ENCODE assay signal across 8 mouse cellular contexts in genomic region chr13:23738677-23739068, GRCm38 (mm10). TPM values are rescaled to one million over a fixed set of nuclear protein-coding genes. Genes with fewer than 3 reads are reported as not detected.
A peak's percentile ranks its signal among the peaks of the same experiment; 100 is the strongest.
DNase-seq lines count a peak whose midpoint lies in the region; ATAC-seq and TF ChIP-seq lines count a peak whose summit lies in the region.

TSS of gene Hist1h1c (plus strand) at chr13:23738808.

- TF ChIP-seq CTCF in bone marrow, adult 2 months (IDR thresholded peaks at IDR 0.05; ENCODE audit: control insufficient read depth, insufficient read depth, low read length): 0 out of 2 replicates have a peak, but pooled peaks have one; percentile 6
- no peak for TF ChIP-seq CTCF in spleen, adult 2 months (IDR thresholded peaks at IDR 0.05; ENCODE audit: extremely low read depth, insufficient read depth, insufficient read length, insufficient replicate concordance)

- peak within 1 kb of the TSS; percentile 96 for H3K4me2 ChIP-seq in embryonic facial prominence, embryonic 15.5 days (replicated peaks)
- H3K4me2 ChIP-seq in limb, embryonic 14.5 days (replicated peaks; ENCODE audit: low read depth, low read length, severe bottlenecking): peak within 1 kb of the TSS; percentile 73
- peak within 1 kb of the TSS; percentile 95 for H3K4me2 ChIP-seq in midbrain, embryonic 16.5 days (ENCODE audit: low read length)

- peak within 1 kb of the TSS; percentile 98 for H3K27ac ChIP-seq in bone marrow, adult 2 months (ENCODE audit: control insufficient read depth, insufficient read depth, low read depth, low read length, poor library complexity)
- peak within 1 kb of the TSS; percentile 98 for H3K27ac ChIP-seq in embryonic facial prominence, embryonic 15.5 days (replicated peaks)
- H3K27ac ChIP-seq in limb, embryonic 14.5 days (replicated peaks; ENCODE audit: low read depth, low read length): peak within 1 kb of the TSS; percentile 92
- peak within 1 kb of the TSS; percentile 56 for H3K27ac ChIP-seq in midbrain, embryonic 16.5 days (ENCODE audit: low read length)
- peak within 1 kb of the TSS; percentile 98 for H3K27ac ChIP-seq in spleen, adult 2 months (ENCODE audit: insufficient read depth, low read length)

- H3K4me3 ChIP-seq in bone marrow, adult 2 months (replicated peaks; ENCODE audit: control insufficient read depth, low read depth, low read length): peak within 1 kb of the TSS; percentile 67
- peak within 1 kb of the TSS; percentile 61 for H3K4me3 ChIP-seq in embryonic facial prominence, embryonic 15.5 days (replicated peaks)
- H3K4me3 ChIP-seq in limb, embryonic 14.5 days (replicated peaks; ENCODE audit: low read length): peak within 1 kb of the TSS; percentile 44
- H3K4me3 ChIP-seq in midbrain, embryonic 16.5 days (ENCODE audit: low read depth, low read length): peak within 1 kb of the TSS; percentile 55
- peak within 1 kb of the TSS; percentile 67 for H3K4me3 ChIP-seq in spleen, adult 2 months (ENCODE audit: extremely low read depth, insufficient read depth, insufficient read length)

- DNase-seq in 416B (ENCODE audit: low read depth): peak; percentile 98
- DNase-seq in heart, adult 8-10 months (ENCODE audit: low spot score): peak; percentile 89
- peak; percentile 95 for DNase-seq in kidney, adult 9 months
- DNase-seq in limb, embryonic 14.5 days (ENCODE audit: low spot score): peak; percentile 98
- peak; percentile 89 to 90 for DNase-seq in spleen, adult 2 months (ENCODE audit: low read depth in 1 of 2, low spot score in 2 of 2)

- H3K4me1 ChIP-seq in bone marrow, adult 2 months (ENCODE audit: control insufficient read depth, insufficient read depth, low read length): no peaks in the 10 kb centered on the region; the same call in 1 of the 2 replicates
- peaks cover 13% of the 10 kb centered on the region; the same call in 1 of the 2 replicates for H3K4me1 ChIP-seq in embryonic facial prominence, embryonic 15.5 days
- peaks cover 9% of the 10 kb centered on the region for H3K4me1 ChIP-seq in limb, embryonic 14.5 days (ENCODE audit: control insufficient read depth, insufficient read depth, low read length)
- peaks cover 17% of the 10 kb centered on the region for H3K4me1 ChIP-seq in midbrain, embryonic 16.5 days (ENCODE audit: control insufficient read depth, insufficient read depth, low read length)
- H3K4me1 ChIP-seq in spleen, adult 2 months (ENCODE audit: control insufficient read depth, insufficient read depth, insufficient read length): no peaks in the 10 kb centered on the region

- ATAC-seq in embryonic facial prominence, embryonic 15.5 days (ENCODE audit: insufficient number of reproducible peaks, low FRiP score, low TSS enrichment, low read depth): peak; percentile 94
- ATAC-seq in limb, embryonic 14.5 days (ENCODE audit: low FRiP score, low read depth): peak; percentile 90
- peak; percentile 95 for ATAC-seq in midbrain, embryonic 16.5 days

- TF ChIP-seq POLR2A in bone marrow, adult 2 months (IDR thresholded peaks at IDR 0.05; ENCODE audit: borderline replicate concordance, control insufficient read depth, low read depth, low read length): peak; percentile 99
- TF ChIP-seq POLR2A in limb, embryonic 14.5 days (IDR thresholded peaks at IDR 0.05; ENCODE audit: borderline replicate concordance, extremely low read depth, insufficient read depth, insufficient read length): peak; percentile 97
- peak; percentile 99 for TF ChIP-seq POLR2A in spleen, adult 2 months (IDR thresholded peaks at IDR 0.05; ENCODE audit: low read depth, low read length)

- no peaks in the 10 kb centered on the region for H3K9me3 ChIP-seq in embryonic facial prominence, embryonic 15.5 days (replicated peaks)
- H3K9me3 ChIP-seq in limb, embryonic 14.5 days (ENCODE audit: control insufficient read depth, low read length): no peaks in the 10 kb centered on the region
- no peaks in the 10 kb centered on the region for H3K9me3 ChIP-seq in midbrain, embryonic 16.5 days (replicated peaks; ENCODE audit: control insufficient read depth, low read length, poor library complexity, severe bottlenecking)

- peak within 1 kb of the TSS; percentile 56 for H3K9ac ChIP-seq in embryonic facial prominence, embryonic 15.5 days
- H3K9ac ChIP-seq in limb, embryonic 14.5 days (ENCODE audit: low read depth, low read length, severe bottlenecking): peak within 1 kb of the TSS; percentile 81
- peak within 1 kb of the TSS; percentile 60 for H3K9ac ChIP-seq in midbrain, embryonic 16.5 days (ENCODE audit: low read depth, low read length)

- under 1% methylated on average over 38 of the region's 38 CpGs for WGBS in bone marrow, adult 2 months
- 0% methylated on average over 38 of the region's 38 CpGs for WGBS in embryonic facial prominence, embryonic 15.5 days
- WGBS in limb, embryonic 14.5 days: 0% methylated on average over 27 of the region's 38 CpGs
- WGBS in midbrain, embryonic 16.5 days: under 1% methylated on average over 29 of the region's 38 CpGs
- under 1% methylated on average over 37 of the region's 38 CpGs for WGBS in spleen, adult 2 months

- no peaks in the 10 kb centered on the region for H3K27me3 ChIP-seq in embryonic facial prominence, embryonic 15.5 days
- H3K27me3 ChIP-seq in limb, embryonic 14.5 days (ENCODE audit: control insufficient read depth, insufficient read depth, low read length): no peaks in the 10 kb centered on the region
- no peaks in the 10 kb centered on the region for H3K27me3 ChIP-seq in midbrain, embryonic 16.5 days (ENCODE audit: control insufficient read depth, insufficient read depth, low read depth, low read length)
- H3K27me3 ChIP-seq in spleen, adult 2 months (ENCODE audit: control insufficient read depth, insufficient read depth, low read length): no peaks in the 10 kb centered on the region

- H3K36me3 ChIP-seq in embryonic facial prominence, embryonic 15.5 days: no peaks in the 10 kb centered on the region
- H3K36me3 ChIP-seq in limb, embryonic 14.5 days (ENCODE audit: control insufficient read depth, insufficient read depth, low read length): no peaks in the 10 kb centered on the region
- no peaks in the 10 kb centered on the region for H3K36me3 ChIP-seq in midbrain, embryonic 16.5 days (ENCODE audit: control insufficient read depth, insufficient read depth, low read length)
- H3K36me3 ChIP-seq in spleen, adult 2 months (ENCODE audit: control insufficient read depth, insufficient read depth, low read length): no peaks in the 10 kb centered on the region; the same call in 1 of the 2 replicates

RNA-seq across cellular contexts. Expression of gene Hist1h1c, which starts in this region (rescaled TPM):
- polyA plus RNA-seq in bone marrow, adult 2 months (2011; ENCODE audit: insufficient read depth, insufficient read length, low replicate concordance, missing spikeins): 78.9 and 108 TPM in 2 replicates
- 36.4 TPM in 2 replicates for polyA plus RNA-seq in embryonic facial prominence, embryonic 15.5 days (2015; fragmentation: Nextera tagmentation; extraction: Ambion mirVana)
- total RNA-seq in heart, adult 8-10 months (2022): 100 to 1,000 TPM; 145 to 209 (median 187) TPM
- polyA plus RNA-seq in limb, embryonic 14.5 days (2012; rRNA removed): 23.7 and 28.5 TPM in 2 replicates
- 24.7 and 27.5 TPM in 2 replicates for polyA plus RNA-seq in limb, embryonic 14.5 days (2014; fragmentation: Nextera tagmentation; extraction: Ambion mirVana)
- 7.1 and 8.7 TPM in 2 replicates for polyA plus RNA-seq in midbrain, embryonic 16.5 days (2015; fragmentation: Nextera tagmentation; extraction: Ambion mirVana)
- polyA plus RNA-seq in spleen, adult 2 months (2012; rRNA removed): 20.9 and 25.5 TPM in 2 replicates

Comparison
In these comparisons a context has a peak if more than half of its experiments do, and no peak if none do; other contexts are left out.
1. Peak in every context shown above with its lines: DNase-seq, ATAC-seq, H3K4me3 ChIP-seq and H3K27ac ChIP-seq.